Mouse (Mus musculus): ENCODE results near the gene Dis3l2.

DNA sequence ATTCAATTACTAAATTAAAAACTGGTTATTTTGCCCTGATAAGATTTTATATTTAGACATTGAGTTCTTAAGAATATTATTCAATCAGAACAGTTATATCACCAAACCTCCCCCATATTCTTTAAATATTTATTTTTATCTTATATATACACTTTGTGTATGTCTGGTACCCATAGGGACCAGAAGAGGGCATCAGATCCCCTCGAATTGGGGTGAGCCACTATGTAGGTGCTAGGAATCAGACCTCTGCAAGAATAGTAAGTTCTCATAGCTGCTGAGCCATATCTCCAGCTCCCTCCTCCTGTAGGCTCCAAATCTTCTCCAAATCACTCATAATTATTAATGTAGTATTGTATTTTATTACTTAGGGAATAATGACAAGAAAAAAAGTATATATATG is 269.1 kb downstream of the Dis3l2 start:
- TF ChIP-seq TAL1 (IDR thresholded peaks at IDR 0.05; ENCODE audit: low read length) (no peak), GATA1 (IDR thresholded peaks at IDR 0.05; ENCODE audit: low read length) (no peak)
